ENCODE assay signal across 12 mouse cellular contexts in genomic region chr4:88864599-88864998, GRCm38 (mm10). TPM values are rescaled to one million over a fixed set of nuclear protein-coding genes. Genes with fewer than 3 reads are reported as not detected.
DNase-seq lines count a peak whose midpoint lies in the region; TF ChIP-seq lines count a peak whose summit lies in the region.
"Had no signal": no experiment of that assay in that cellular context is flagged by ENCODE, and none has a peak within 500 bp of the region (broad histone marks: within the 10 kb centered on the region; RNA-seq: fewer than 3 reads in every experiment).

No protein-coding gene starts in this region.

- peak overlapping the region; percentile 46 for H3K4me3 ChIP-seq in testis, adult 2 months (ENCODE audit: control insufficient read depth, low read depth, low read length)
- no peak overlapping the region for H3K4me3 ChIP-seq in liver, adult 2 months (ENCODE audit: insufficient read depth, low read depth, low read length)
- H3K4me3 ChIP-seq: limb, embryonic 15.5 days; neural tube, embryonic 15.5 days had no signal

- H3K4me1 ChIP-seq in testis, adult 2 months (ENCODE audit: control insufficient read depth, insufficient read depth, low read length), result peaks cover 6% of the 10 kb centered on the region
- H3K4me1 ChIP-seq in liver, adult 2 months (ENCODE audit: control insufficient read depth, insufficient read depth, low read length), result no peaks in the 10 kb centered on the region

- no peak overlapping the region for H3K9ac ChIP-seq in liver, adult 2 months (ENCODE audit: low read depth, low read length)
- H3K9ac ChIP-seq: limb, embryonic 15.5 days; neural tube, embryonic 15.5 days had no signal

- no peak overlapping the region for H3K27ac ChIP-seq in testis, adult 2 months (ENCODE audit: control insufficient read depth, insufficient read depth, low read depth, low read length)
- H3K27ac ChIP-seq in liver, adult 2 months (replicated peaks; ENCODE audit: insufficient read depth, low read depth, low read length), result no peak overlapping the region
- H3K27ac ChIP-seq: limb, embryonic 15.5 days; neural tube, embryonic 15.5 days had no signal

- TF ChIP-seq POLR2A in testis, adult 2 months (IDR thresholded peaks at IDR 0.05; ENCODE audit: control insufficient read depth, low read depth, low read length), result no peak
- no peak for TF ChIP-seq POLR2A in liver, adult 2 months (IDR thresholded peaks at IDR 0.05; ENCODE audit: extremely low read depth, insufficient read depth, low read length)

- DNase-seq in testis, postnatal 10 days (ENCODE audit: low spot score), result no peak
- peak; percentile 8 for DNase-seq in liver, adult 2 months (ENCODE audit: extremely low read depth, low read depth, low spot score)
- DNase-seq in natural killer cell, adult 2 months (ENCODE audit: low spot score in 2 of 2), result peak; percentile 78 to 79
- DNase-seq in layer of hippocampus, adult 18-20 months (ENCODE audit: low spot score in 2 of 2), result no peak
- no peak for DNase-seq in embryo, embryonic 11 days
- no peak for DNase-seq in ovary, postnatal 10 days (ENCODE audit: low spot score)
- DNase-seq: kidney, postnatal 4 days had no signal

- H3K27me3 ChIP-seq in testis, adult 2 months (ENCODE audit: control insufficient read depth, insufficient read depth, low read length), result no peaks in the 10 kb centered on the region
- H3K27me3 ChIP-seq in liver, adult 2 months (ENCODE audit: control insufficient read depth, insufficient read depth, low read length), result peaks cover 3% of the 10 kb centered on the region; the same call in 1 of the 2 replicates

- no peak for TF ChIP-seq CTCF in testis, adult 2 months (IDR thresholded peaks at IDR 0.05; ENCODE audit: control insufficient read depth, insufficient read depth, insufficient replicate concordance, low read depth, low read length)
- no peak for TF ChIP-seq CTCF in liver, adult 2 months (IDR thresholded peaks at IDR 0.05; ENCODE audit: low read depth, low read length)

- WGBS in liver, adult 2 months, result 68% methylated on average over 9 of the region's 9 CpGs

- H3K79me2 ChIP-seq in liver, adult 2 months (ENCODE audit: control insufficient read depth, insufficient read depth, low read length), result no peaks in the 10 kb centered on the region

- H3K36me3 ChIP-seq in testis, adult 2 months (ENCODE audit: control insufficient read depth, insufficient read depth, low read length), result no peaks in the 10 kb centered on the region
- H3K36me3 ChIP-seq in liver, adult 2 months (ENCODE audit: control insufficient read depth, insufficient read depth, low read length), result no peaks in the 10 kb centered on the region
- H3K36me3 ChIP-seq: limb, embryonic 15.5 days; neural tube, embryonic 15.5 days had no signal

RNA-seq across cellular contexts. Expression of gene Ifna1, which starts 14.7 kb away (rescaled TPM):
- polyA plus RNA-seq in testis, adult 2 months (2012; rRNA removed), result not detected in 2 replicates
- total RNA-seq in liver, adult 2 months (2014; rRNA removed), result not detected in 2 replicates
- polyA plus RNA-seq in liver, adult 2 months (2012; rRNA removed), result not detected in 2 replicates
- total RNA-seq in layer of hippocampus, adult 18-20 months (2021), result not detected
- polyA plus RNA-seq: gonadal fat pad, adult 2 months; limb, embryonic 15.5 days; neural tube, embryonic 15.5 days; stomach, embryonic 16.5 days had no signal

RNA-seq across cellular contexts. Expression of gene Ifne, which starts 15.4 kb away (rescaled TPM):
- polyA plus RNA-seq in testis, adult 2 months (2012; rRNA removed), result not detected in 2 replicates
- not detected in 2 replicates for total RNA-seq in liver, adult 2 months (2014; rRNA removed)
- not detected in 2 replicates for polyA plus RNA-seq in liver, adult 2 months (2012; rRNA removed)
- total RNA-seq in layer of hippocampus, adult 18-20 months (2021), result not detected
- polyA plus RNA-seq: gonadal fat pad, adult 2 months; limb, embryonic 15.5 days; neural tube, embryonic 15.5 days; stomach, embryonic 16.5 days had no signal

RNA-seq across cellular contexts. Expression of gene Ifna4, which starts 22.9 kb away (rescaled TPM):
- polyA plus RNA-seq in testis, adult 2 months (2012; rRNA removed), result not detected in 2 replicates
- total RNA-seq in liver, adult 2 months (2014; rRNA removed), result not detected in 2 replicates
- polyA plus RNA-seq in liver, adult 2 months (2012; rRNA removed), result not detected in 2 replicates
- not detected for total RNA-seq in layer of hippocampus, adult 18-20 months (2021)
- polyA plus RNA-seq: gonadal fat pad, adult 2 months; limb, embryonic 15.5 days; neural tube, embryonic 15.5 days; stomach, embryonic 16.5 days had no signal

RNA-seq across cellular contexts. Expression of gene Ifna5, which starts 29.3 kb away (rescaled TPM):
- not detected in 2 replicates for polyA plus RNA-seq in testis, adult 2 months (2012; rRNA removed)
- total RNA-seq in liver, adult 2 months (2014; rRNA removed), result not detected in 2 replicates
- not detected in 2 replicates for polyA plus RNA-seq in liver, adult 2 months (2012; rRNA removed)
- total RNA-seq in layer of hippocampus, adult 18-20 months (2021), result not detected
- polyA plus RNA-seq: gonadal fat pad, adult 2 months; limb, embryonic 15.5 days; neural tube, embryonic 15.5 days; stomach, embryonic 16.5 days had no signal

RNA-seq across cellular contexts. Expression of gene Ifna6, which starts 37.4 kb away (rescaled TPM):
- polyA plus RNA-seq in testis, adult 2 months (2012; rRNA removed), result not detected in 2 replicates
- not detected in 2 replicates for total RNA-seq in liver, adult 2 months (2014; rRNA removed)
- polyA plus RNA-seq in liver, adult 2 months (2012; rRNA removed), result not detected in 2 replicates
- not detected for total RNA-seq in layer of hippocampus, adult 18-20 months (2021)
- polyA plus RNA-seq: gonadal fat pad, adult 2 months; limb, embryonic 15.5 days; neural tube, embryonic 15.5 days; stomach, embryonic 16.5 days had no signal

Comparison
In these comparisons a context has a peak if more than half of its experiments do, and no peak if none do; other contexts are left out.
1. DNase-seq: peak in liver, adult 2 months (single experiment) and natural killer cell, adult 2 months (2 of 2); none in testis, postnatal 10 days (single experiment), layer of hippocampus, adult 18-20 months (0 of 2), embryo, embryonic 11 days (single experiment) and ovary, postnatal 10 days (single experiment).